Mouse (Mus musculus) hindbrain, embryonic 11.5 days (tissue): ENCODE results near the gene Gsg1l. TPM values are rescaled to one million over a fixed set of nuclear protein-coding genes. Genes with fewer than 3 reads are reported as not detected.

Experiments used
- ATAC-seq: fragments of 200-750 bp; cut with Nextera tagmentation; 2 replicates; pipeline ENCODE4 v1.8.0; 2017; ENCODE audit warnings: mild to moderate bottlenecking, moderate TSS enrichment, moderate library complexity; ENCODE audit not compliant: low FRiP score
- DNase-seq: peaks from one replicate; pipeline ENCODE4 v3.0.0-alpha.2; 2015; ENCODE audit warnings: low spot score
- H3K27ac ChIP-seq: fragments of 300-500 bp; sonication (generic); 2 replicates; pipeline ENCODE4 v1.5.1; 2014; ENCODE audit warnings: mild to moderate bottlenecking, low read depth, low read length
- H3K27me3 ChIP-seq: fragments of 300-500 bp; sonication (generic); 2 replicates; pipeline ENCODE4 v1.6.1; 2014; ENCODE audit warnings: mild to moderate bottlenecking, low read length, moderate library complexity, mixed read lengths; ENCODE audit not compliant: control insufficient read depth, insufficient read depth
- H3K36me3 ChIP-seq: fragments of 300-500 bp; sonication (generic); 2 replicates; pipeline ENCODE4 v1.6.1; 2014; ENCODE audit warnings: mild to moderate bottlenecking, low read length, moderate library complexity, mixed read lengths; ENCODE audit not compliant: control insufficient read depth, insufficient read depth
- H3K4me1 ChIP-seq: fragments of 300-500 bp; sonication (generic); replicated peaks from 2 replicates; pipeline ENCODE4 v1.6.1; 2014; ENCODE audit warnings: low read length, mixed read lengths; ENCODE audit not compliant: control insufficient read depth, insufficient read depth
- H3K4me2 ChIP-seq: fragments of 300-500 bp; sonication (generic); replicated peaks from 2 replicates; pipeline ENCODE4 v1.6.1; 2014; ENCODE audit warnings: mild to moderate bottlenecking, low read depth, low read length
- H3K4me3 ChIP-seq: fragments of 300-500 bp; sonication (generic); 2 replicates; pipeline ENCODE4 v1.5.1; 2014; ENCODE audit warnings: low read depth, low read length
- H3K9ac ChIP-seq: fragments of 300-500 bp; sonication (generic); 2 replicates; pipeline ENCODE4 v1.6.1; 2014; ENCODE audit warnings: low read depth, low read length
- H3K9me3 ChIP-seq: fragments of 300-500 bp; sonication (generic); 2 replicates; pipeline ENCODE4 v1.6.1; 2016; ENCODE audit warnings: low read length; ENCODE audit not compliant: control insufficient read depth
- WGBS: fragments of 180-500 bp; shearing (Covaris S2); extraction: QIAGEN DNeasy Blood & Tissue Kit; methylation state at CpG from one replicate; pipeline ENCODE4 v1.1.7; 2014; 5-methylcytosine and 5-hydroxymethylcytosine counted together
- polyA plus RNA-seq: library from polyadenylated mRNA; unstranded; fragments of >200 nt; fragmentation: Nextera tagmentation; extraction: Ambion mirVana; gene quantifications from 2 replicates; pipeline ENCODE4 v1.2.1, GENCODE M21; 2014

Gene Gsg1l
- polyA plus RNA-seq, 1 experiment from 2014 or later: 2.7 TPM

GRCm38 (mm10) chr7:125989969-125990368 lies 92.2 kb downstream of the Gsg1l start:
- no peak for ATAC-seq
- Histone ChIP-seq H3K27me3 (no peaks in the 10 kb centered on the region), H3K9ac (no peak overlapping the region), H3K27ac (no peak overlapping the region), H3K4me1 (peaks cover 4% of the 10 kb centered on the region), H3K4me2 (no peak overlapping the region), H3K9me3 (no peaks in the 10 kb centered on the region), H3K36me3 (no peaks in the 10 kb centered on the region), H3K4me3 (no peak overlapping the region)
- WGBS: 74% methylated on average over 7 of the region's 7 CpGs
- DNase-seq: no peak

GRCm38 (mm10) chr7:125989489-125989888 lies 92.7 kb downstream of the Gsg1l start:
- H3K4me2 ChIP-seq: no peak overlapping the region
- 12% methylated on average over 4 of the region's 4 CpGs for WGBS
- H3K4me3 ChIP-seq: no peak overlapping the region
- H3K36me3 ChIP-seq: no peaks in the 10 kb centered on the region
- ATAC-seq (no peak), DNase-seq (no peak)
- H3K9ac ChIP-seq: 0 out of 2 replicates have a peak overlapping the region, but pooled peaks have one; percentile 15
- no peak overlapping the region for H3K27ac ChIP-seq
- peaks cover 4% of the 10 kb centered on the region for H3K4me1 ChIP-seq
- no peaks in the 10 kb centered on the region for H3K9me3 ChIP-seq
- no peaks in the 10 kb centered on the region for H3K27me3 ChIP-seq

GRCm38 (mm10) chr7:125988326-125988725 lies 93.9 kb downstream of the Gsg1l start:
- WGBS: 85% methylated on average over 3 of the region's 3 CpGs
- H3K27ac ChIP-seq: no peak overlapping the region
- H3K9me3 ChIP-seq: no peaks in the 10 kb centered on the region
- H3K36me3 ChIP-seq: no peaks in the 10 kb centered on the region
- DNase-seq: no peak
- no peak overlapping the region for H3K4me3 ChIP-seq
- H3K4me1 ChIP-seq: peaks cover 4% of the 10 kb centered on the region
- H3K4me2 ChIP-seq: no peak overlapping the region
- no peak for ATAC-seq
- no peaks in the 10 kb centered on the region for H3K27me3 ChIP-seq
- no peak overlapping the region for H3K9ac ChIP-seq

- H3K36me3 ChIP-seq: no peaks in the 10 kb centered on the region
- H3K4me1 ChIP-seq: peaks cover 4% of the 10 kb centered on the region
- no peaks in the 10 kb centered on the region for H3K9me3 ChIP-seq
- no peak overlapping the region for H3K4me2 ChIP-seq
- no peak overlapping the region for H3K4me3 ChIP-seq
- WGBS: 85% methylated on average over 3 of the region's 3 CpGs
- no peak overlapping the region for H3K27ac ChIP-seq
- H3K27me3 ChIP-seq: no peaks in the 10 kb centered on the region
- no peak overlapping the region for H3K9ac ChIP-seq
- DNase-seq (no peak), ATAC-seq (no peak)
Measured at GRCm38 (mm10) chr7:125987117-125987516, 95.1 kb downstream of the Gsg1l start.

- Histone ChIP-seq H3K4me1 (peaks cover 4% of the 10 kb centered on the region), H3K9ac (no peak overlapping the region), H3K27ac (no peak overlapping the region), H3K9me3 (no peaks in the 10 kb centered on the region), H3K4me2 (no peak overlapping the region), H3K36me3 (no peaks in the 10 kb centered on the region), H3K4me3 (no peak overlapping the region), H3K27me3 (no peaks in the 10 kb centered on the region)
- 76% methylated on average over 10 of the region's 10 CpGs for WGBS
- DNase-seq: no peak
- no peak for ATAC-seq
Measured at GRCm38 (mm10) chr7:125985565-125985964, 96.6 kb downstream of the Gsg1l start.

GRCm38 (mm10) chr7:125983902-125984841 lies 98.0 kb downstream of the Gsg1l start:
- no peak for DNase-seq
- ATAC-seq: no peak

DNA sequence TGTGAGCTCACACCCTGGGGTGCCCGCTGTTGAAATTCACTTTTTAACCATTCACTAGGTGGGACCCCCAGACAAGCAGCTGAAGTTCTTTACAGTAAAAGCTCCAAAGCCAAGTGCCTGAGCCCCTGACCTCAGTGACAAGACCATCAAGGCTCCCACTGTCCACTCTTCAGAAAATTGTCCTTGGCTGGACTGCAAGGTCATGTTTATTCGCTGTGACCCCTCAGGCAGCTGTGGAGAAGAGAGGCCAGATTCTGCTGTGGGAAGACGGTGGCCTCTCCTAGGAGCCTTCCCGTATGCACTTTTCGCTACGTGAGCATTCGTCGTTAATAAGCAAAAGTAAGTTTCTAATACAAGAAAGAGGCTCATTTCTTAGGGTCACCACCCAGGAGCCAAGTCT lies 102.6 kb downstream of the Gsg1l start:
- H3K4me1 ChIP-seq: no peaks in the 10 kb centered on the region
- WGBS: 79% methylated on average over 8 of the region's 8 CpGs
- H3K36me3 ChIP-seq: no peaks in the 10 kb centered on the region
- no peaks in the 10 kb centered on the region for H3K9me3 ChIP-seq
- DNase-seq: no peak
- no peak overlapping the region for H3K4me2 ChIP-seq
- no peak overlapping the region for H3K9ac ChIP-seq
- H3K4me3 ChIP-seq: no peak overlapping the region
- no peaks in the 10 kb centered on the region for H3K27me3 ChIP-seq
- no peak for ATAC-seq
- no peak overlapping the region for H3K27ac ChIP-seq

More at GRCm38 (mm10) chr7:125983902-125984841, 98.0 kb downstream of the Gsg1l start:
- no peaks in the 10 kb centered on the region for H3K9me3 ChIP-seq
- no peak overlapping the region for H3K9ac ChIP-seq
- H3K4me2 ChIP-seq: no peak overlapping the region
- 0 out of 2 replicates have a peak overlapping the region, but pooled peaks have one; percentile 30 for H3K27ac ChIP-seq
- 25% methylated on average over 12 of the region's 12 CpGs for WGBS
- H3K36me3 ChIP-seq: no peaks in the 10 kb centered on the region
- no peaks in the 10 kb centered on the region; the same call in 1 of the 2 replicates for H3K4me1 ChIP-seq
- H3K4me3 ChIP-seq: no peak overlapping the region
- no peaks in the 10 kb centered on the region for H3K27me3 ChIP-seq

- no peak overlapping the region for H3K4me3 ChIP-seq
- H3K9ac ChIP-seq: no peak overlapping the region
- H3K9me3 ChIP-seq: no peaks in the 10 kb centered on the region
- no peak overlapping the region for H3K4me2 ChIP-seq
- no peak overlapping the region for H3K27ac ChIP-seq
- no peaks in the 10 kb centered on the region for H3K27me3 ChIP-seq
- WGBS: 87% methylated on average over 9 of the region's 9 CpGs
- no peaks in the 10 kb centered on the region for H3K4me1 ChIP-seq
- no peaks in the 10 kb centered on the region for H3K36me3 ChIP-seq
- no peak for DNase-seq
- ATAC-seq: no peak
Measured at GRCm38 (mm10) chr7:125976695-125977094, 105.5 kb downstream of the Gsg1l start.

DNA sequence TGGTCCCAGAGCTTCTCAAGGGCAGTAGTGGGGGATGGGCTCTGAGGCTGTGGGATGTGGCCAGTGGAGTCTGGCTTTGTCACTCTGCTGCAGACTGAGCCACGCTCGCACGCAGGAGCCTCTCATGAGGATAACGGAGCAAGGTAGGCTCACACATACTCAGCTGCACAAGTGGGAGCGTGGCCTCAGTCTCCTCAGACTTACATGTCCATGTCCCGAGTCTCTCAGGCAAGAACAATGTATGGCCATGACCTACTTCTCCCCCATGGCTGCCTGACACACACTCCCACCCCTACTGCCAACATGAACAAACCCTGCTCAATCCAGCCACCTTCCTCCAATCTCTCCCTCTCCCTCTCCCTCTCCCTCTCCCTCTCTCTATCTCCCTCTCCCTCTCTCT lies 106.8 kb downstream of the Gsg1l start:
- Histone ChIP-seq H3K4me3 (no peak overlapping the region), H3K9ac (no peak overlapping the region), H3K36me3 (no peaks in the 10 kb centered on the region), H3K4me2 (no peak overlapping the region), H3K27ac (no peak overlapping the region), H3K27me3 (no peaks in the 10 kb centered on the region), H3K4me1 (no peaks in the 10 kb centered on the region), H3K9me3 (no peaks in the 10 kb centered on the region)
- no peak for ATAC-seq
- WGBS: 73% methylated on average over 6 of the region's 6 CpGs
- DNase-seq: no peak
